Mouse (Mus musculus) embryonic facial prominence, embryonic 11.5 days (tissue): ENCODE data around the gene 9530003J23Rik. TPM values are rescaled to one million over a fixed set of nuclear protein-coding genes. Genes with fewer than 3 reads are reported as not detected.
"Not testable (repeated sequence)": the region's sequence is repeated elsewhere in the genome, so short reads cannot be mapped to it uniquely, and the experiment has no call there.

Experiments used
- ATAC-seq: fragments of 200-750 bp; cut with Nextera tagmentation; replicated peaks from 2 replicates; pipeline ENCODE4 v1.8.0; 2017; ENCODE audit warnings: low read depth; ENCODE audit not compliant: insufficient number of reproducible peaks, low FRiP score, low TSS enrichment
- DNase-seq: peaks from one replicate; pipeline ENCODE4 v3.0.0-alpha.2; 2015; ENCODE audit warnings: low spot score
- H3K27ac ChIP-seq: fragments of 300-500 bp; sonication (generic); replicated peaks from 2 replicates; pipeline ENCODE4 v1.5.1; 2014; ENCODE audit warnings: mild to moderate bottlenecking, low read depth, low read length, control low read depth
- H3K27me3 ChIP-seq: fragments of 300-500 bp; sonication (generic); 2 replicates; pipeline ENCODE4 v1.6.1; 2014; ENCODE audit warnings: mild to moderate bottlenecking, low read length, moderate library complexity, mixed read lengths; ENCODE audit not compliant: control insufficient read depth, insufficient read depth
- H3K36me3 ChIP-seq: fragments of 300-500 bp; sonication (generic); replicated peaks from 2 replicates; pipeline ENCODE4 v1.6.1; 2014; ENCODE audit warnings: low read depth, mild to moderate bottlenecking, low read length, moderate library complexity, mixed read lengths; ENCODE audit not compliant: control insufficient read depth, insufficient read depth
- H3K4me1 ChIP-seq: fragments of 300-500 bp; sonication (generic); 2 replicates; pipeline ENCODE4 v1.6.1; 2014; ENCODE audit warnings: low read length, mixed read lengths; ENCODE audit not compliant: control insufficient read depth, insufficient read depth
- H3K4me2 ChIP-seq: fragments of 300-500 bp; sonication (generic); 2 replicates; pipeline ENCODE4 v1.6.1; 2014; ENCODE audit warnings: low read depth, mild to moderate bottlenecking, control low read depth, low read length, moderate library complexity
- H3K4me3 ChIP-seq: fragments of 300-500 bp; sonication (generic); 2 replicates; pipeline ENCODE4 v1.5.1; 2014; ENCODE audit warnings: low read depth, low read length, control low read depth
- H3K9ac ChIP-seq: fragments of 300-500 bp; sonication (generic); replicated peaks from 2 replicates; pipeline ENCODE4 v1.6.1; 2014; ENCODE audit warnings: mild to moderate bottlenecking, control low read depth, low read length
- H3K9me3 ChIP-seq: fragments of 300-500 bp; sonication (generic); replicated peaks from 2 replicates; pipeline ENCODE4 v1.6.1; 2016; ENCODE audit warnings: mild to moderate bottlenecking, low read length, inconsistent platforms, mixed read lengths; ENCODE audit not compliant: control insufficient read depth
- WGBS: fragments of 180-500 bp; shearing (Covaris S2); extraction: QIAGEN DNeasy Blood & Tissue Kit; methylation state at CpG from one replicate; pipeline ENCODE4 v1.1.7; 2014; 5-methylcytosine and 5-hydroxymethylcytosine counted together
- polyA plus RNA-seq: library from polyadenylated mRNA; unstranded; fragments of >200 nt; fragmentation: Nextera tagmentation; extraction: Ambion mirVana; gene quantifications from 2 replicates; pipeline ENCODE4 v1.2.1, GENCODE M21; 2014

The 9530003J23Rik gene
- polyA plus RNA-seq: not detected in 2 replicates

DNA sequence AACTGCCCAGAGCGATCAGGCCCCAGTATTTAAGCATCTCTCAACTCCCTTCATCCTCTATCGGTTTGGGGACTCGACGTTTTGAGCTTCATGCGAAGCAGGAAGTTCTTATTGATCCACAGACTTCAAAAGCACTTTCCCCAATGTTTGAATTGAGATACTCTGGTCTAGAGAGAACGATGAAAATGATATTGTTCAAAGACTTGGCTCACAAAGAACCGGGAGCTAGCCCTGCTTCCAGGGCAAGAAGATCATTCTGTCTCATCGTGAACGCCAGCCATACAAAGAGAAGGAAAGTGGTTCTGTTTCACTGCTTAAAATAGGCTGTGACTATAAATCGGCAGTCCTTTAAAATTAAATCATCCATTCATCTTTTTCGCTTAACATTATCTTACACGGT, at the start of gene 9530003J23Rik:
Gene 9530003J23Rik (minus strand): TSS at position 101 of the 400 bp plus-strand sequence.
- DNase-seq (no peak), ATAC-seq (no peak)
- H3K4me2 ChIP-seq: no peak within 1 kb of the TSS
- no peak within 1 kb of the TSS for H3K9ac ChIP-seq
- H3K36me3 ChIP-seq: no peaks in the 10 kb centered on the region
- H3K27ac ChIP-seq: no peak within 1 kb of the TSS
- no peaks in the 10 kb centered on the region for H3K27me3 ChIP-seq
- no peaks in the 10 kb centered on the region for H3K9me3 ChIP-seq
- H3K4me3 ChIP-seq: no peak within 1 kb of the TSS
- H3K4me1 ChIP-seq: no peaks in the 10 kb centered on the region
- 87% methylated on average over 12 of the region's 12 CpGs for WGBS

- no peak overlapping the region for H3K4me2 ChIP-seq
- H3K27ac ChIP-seq: no peak overlapping the region
- no peak for ATAC-seq
- WGBS: 88% methylated on average over 3 of the region's 3 CpGs
- H3K9ac ChIP-seq: no peak overlapping the region
- no peak overlapping the region for H3K4me3 ChIP-seq
- no peaks in the 10 kb centered on the region for H3K4me1 ChIP-seq
- H3K9me3 ChIP-seq: no peaks in the 10 kb centered on the region
- H3K27me3 ChIP-seq: no peaks in the 10 kb centered on the region
- no peaks in the 10 kb centered on the region for H3K36me3 ChIP-seq
- no peak for DNase-seq
Observed at GRCm38 (mm10) chr10:117287226-117287850, 48.8 kb upstream of the 9530003J23Rik start.

DNA sequence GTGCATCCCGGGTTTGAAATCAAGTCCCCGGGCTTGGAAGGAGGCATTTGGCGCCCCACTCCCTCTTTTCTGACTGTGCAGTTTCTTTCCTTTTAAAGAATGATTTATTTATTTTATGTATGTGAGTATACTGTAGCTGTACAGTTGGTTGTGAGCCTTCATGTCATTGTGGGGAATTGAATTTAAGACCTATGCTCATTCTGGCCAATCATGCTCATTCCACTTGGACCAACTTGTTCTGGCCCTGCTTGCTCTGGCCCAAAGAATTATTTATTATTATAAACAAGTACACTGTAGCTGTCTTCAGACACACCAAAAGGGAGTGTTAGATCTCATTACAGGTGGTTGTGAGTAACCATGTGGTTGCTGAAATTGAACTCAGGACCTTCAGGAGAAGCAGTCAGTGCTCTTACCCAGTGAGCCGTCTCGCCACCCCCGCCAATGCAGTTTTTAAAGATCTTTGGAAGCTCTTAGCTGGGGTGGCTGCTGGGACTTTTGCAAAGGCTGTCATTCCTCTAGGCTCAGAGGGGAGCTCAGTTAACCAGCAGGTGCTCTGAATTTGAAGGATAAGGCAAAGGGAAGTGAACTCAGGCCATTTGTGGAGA, 48.0 kb upstream of the 9530003J23Rik start:
- no peaks in the 10 kb centered on the region for H3K9me3 ChIP-seq
- no peaks in the 10 kb centered on the region for H3K4me1 ChIP-seq
- no peak overlapping the region for H3K4me2 ChIP-seq
- WGBS: 86% methylated on average over 6 of the region's 6 CpGs
- ATAC-seq (no peak), DNase-seq (no peak)
- H3K36me3 ChIP-seq: no peaks in the 10 kb centered on the region
- H3K9ac ChIP-seq: no peak overlapping the region
- no peak overlapping the region for H3K27ac ChIP-seq
- H3K4me3 ChIP-seq: no peak overlapping the region
- no peaks in the 10 kb centered on the region for H3K27me3 ChIP-seq

DNA sequence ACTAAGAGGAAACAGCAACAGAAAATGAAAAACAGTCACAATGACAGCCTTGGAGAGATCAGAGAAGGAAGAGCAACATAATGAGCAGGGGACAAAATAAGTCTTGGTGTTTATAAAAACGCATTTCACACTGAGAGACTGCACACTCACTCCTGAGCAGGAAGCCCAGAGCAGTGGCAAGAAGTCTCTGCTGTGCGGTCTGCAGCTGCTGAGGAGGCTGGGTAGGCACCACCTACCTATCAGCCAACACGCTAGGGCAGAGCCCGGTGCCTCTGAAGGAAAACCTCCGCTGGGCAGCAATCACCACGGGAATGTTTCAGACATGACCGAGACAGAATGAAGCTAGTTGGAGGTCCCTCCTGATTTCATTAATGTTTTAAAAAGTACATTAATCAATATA, 47.1 kb upstream of the 9530003J23Rik start:
- H3K36me3 ChIP-seq, H3K9me3 ChIP-seq, H3K27me3 ChIP-seq, ATAC-seq, H3K27ac ChIP-seq, H3K4me3 ChIP-seq, H3K4me1 ChIP-seq, H3K4me2 ChIP-seq, H3K9ac ChIP-seq, DNase-seq: not testable (repeated sequence)
- WGBS: 62% methylated on average over 2 of the region's 7 CpGs

DNA sequence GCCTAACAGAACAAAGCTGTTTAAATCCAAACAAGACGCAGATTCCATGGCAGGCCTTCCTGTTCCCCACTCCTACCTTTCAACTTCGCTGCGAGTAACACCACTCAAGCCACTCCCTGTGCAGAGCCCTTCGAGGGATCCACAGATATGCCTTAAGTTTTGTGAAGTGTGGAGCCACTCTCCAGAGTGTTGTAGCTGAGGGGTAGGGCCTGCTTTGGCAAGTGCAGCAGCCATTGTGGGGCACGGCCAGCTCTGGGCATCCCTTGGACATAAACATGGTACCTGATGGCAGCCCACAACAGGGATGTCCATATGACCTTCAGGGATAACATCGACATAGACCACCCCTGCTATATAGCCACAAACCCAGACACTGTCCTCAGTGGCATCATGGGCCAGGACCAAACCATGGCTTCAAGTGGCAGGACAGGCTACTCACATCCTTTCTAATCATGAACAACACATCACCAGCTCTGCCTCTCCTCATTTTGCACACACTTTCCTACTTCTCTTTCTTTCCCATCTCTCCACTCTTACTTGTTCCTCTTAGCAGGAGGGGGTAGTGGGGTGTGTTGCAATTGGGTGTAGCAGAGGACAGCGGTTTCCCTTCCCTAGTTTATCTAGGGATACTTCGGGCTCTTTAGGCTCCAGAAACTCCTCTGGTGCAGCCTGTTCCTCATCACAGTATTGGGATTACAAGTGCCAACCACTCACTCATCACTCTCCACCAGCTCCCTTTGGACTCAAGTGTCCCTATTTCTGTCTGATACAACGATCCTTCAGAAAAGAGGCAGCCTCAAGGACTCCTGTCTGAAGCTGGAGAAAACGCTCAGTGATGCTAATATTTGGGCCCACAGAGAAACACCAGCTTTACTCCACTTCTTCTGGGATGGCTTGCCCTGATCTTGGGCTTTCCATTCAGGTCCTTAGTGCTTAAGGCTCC, 46.3 kb upstream of the 9530003J23Rik start:
- Histone ChIP-seq H3K36me3 (no peaks in the 10 kb centered on the region), H3K4me3 (no peak overlapping the region), H3K4me1 (no peaks in the 10 kb centered on the region), H3K9me3 (no peaks in the 10 kb centered on the region), H3K27me3 (no peaks in the 10 kb centered on the region), H3K9ac (no peak overlapping the region), H3K4me2 (no peak overlapping the region), H3K27ac (no peak overlapping the region)
- DNase-seq (no peak), ATAC-seq (no peak)
- 85% methylated on average over 10 of the region's 10 CpGs for WGBS

DNA sequence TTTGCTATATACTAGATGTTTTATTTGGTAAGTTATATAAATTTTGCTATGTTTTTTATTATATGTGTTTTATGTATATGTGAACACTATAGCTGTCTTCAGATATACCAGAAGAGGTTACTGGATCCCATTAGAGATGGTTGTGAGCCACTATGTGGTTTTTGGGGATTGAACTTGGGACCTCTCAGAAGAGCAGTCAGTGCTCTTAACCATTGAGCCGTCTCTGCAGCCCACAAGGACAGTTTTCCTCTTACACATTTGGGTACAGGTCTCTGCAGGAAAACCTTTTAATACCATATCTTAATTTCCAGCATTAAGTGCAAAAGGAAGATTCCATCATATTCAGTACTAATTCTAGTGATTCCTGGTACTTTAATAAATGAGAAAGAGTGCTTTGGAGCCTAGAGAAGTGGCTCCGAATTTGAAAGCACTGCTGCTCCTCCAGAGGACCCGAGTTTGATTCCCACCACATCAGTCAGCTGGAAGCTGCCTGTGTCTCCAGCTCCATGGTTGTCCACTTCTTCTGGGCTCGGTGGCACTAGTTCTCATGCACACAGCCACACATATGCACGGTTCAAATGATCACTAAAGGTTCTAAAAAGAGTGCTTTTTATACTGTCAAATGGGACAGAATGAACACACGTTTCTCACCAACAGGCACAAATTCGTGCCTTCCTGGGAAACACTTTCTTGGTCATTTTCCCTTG, 45.5 kb upstream of the 9530003J23Rik start:
- Histone ChIP-seq H3K4me2 (no peak overlapping the region), H3K27me3 (no peaks in the 10 kb centered on the region), H3K36me3 (no peaks in the 10 kb centered on the region), H3K4me1 (no peaks in the 10 kb centered on the region), H3K9ac (no peak overlapping the region), H3K27ac (no peak overlapping the region), H3K4me3 (no peak overlapping the region), H3K9me3 (no peaks in the 10 kb centered on the region)
- DNase-seq: no peak
- ATAC-seq: no peak
- WGBS: 83% methylated on average over 7 of the region's 7 CpGs

DNA sequence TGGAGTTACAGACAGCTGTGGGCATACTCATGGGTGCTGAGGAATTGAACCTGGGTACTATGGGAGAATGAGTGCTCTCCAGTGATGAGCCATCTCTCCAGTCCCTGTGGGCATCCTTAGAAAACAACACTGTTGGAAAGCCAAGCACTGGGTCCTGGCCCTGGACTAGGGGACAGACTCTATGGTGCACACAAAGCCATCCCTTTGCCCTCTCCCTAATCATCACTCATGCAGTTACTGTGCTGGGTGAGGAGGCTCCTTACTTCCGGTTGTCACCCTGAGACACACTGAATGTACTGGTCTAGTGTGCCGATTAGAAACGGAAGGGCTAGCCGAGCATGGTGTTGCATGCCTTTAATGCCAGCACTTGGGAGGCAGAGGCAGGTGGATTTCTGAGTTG, 44.7 kb upstream of the 9530003J23Rik start:
- H3K4me2 ChIP-seq, H3K27ac ChIP-seq, DNase-seq, H3K9ac ChIP-seq, H3K4me3 ChIP-seq, ATAC-seq, H3K27me3 ChIP-seq, H3K9me3 ChIP-seq, H3K36me3 ChIP-seq, H3K4me1 ChIP-seq: not testable (repeated sequence)
- 84% methylated on average over 4 of the region's 4 CpGs for WGBS
